Mouse (Mus musculus): Measurements from ENCODE around the gene Map3k11. TPM values are rescaled to one million over a fixed set of nuclear protein-coding genes. Genes with fewer than 3 reads are reported as not detected.
"Not testable (repeated sequence)": the region's sequence is repeated elsewhere in the genome, so short reads cannot be mapped to it uniquely, and the experiment has no call there.

The Map3k11 gene
- polyA plus RNA-seq, 1 experiment from 2014 or later, result 17.4 TPM

- H3K9me3 ChIP-seq (ENCODE audit: control insufficient read depth, low read length), result no peaks in the 10 kb centered on the region
- peak overlapping the region; percentile 30 for H3K9ac ChIP-seq (ENCODE audit: low read length)
- no peak overlapping the region for H3K4me3 ChIP-seq (ENCODE audit: low read depth, low read length)
- 92% methylated on average over 13 of the region's 13 CpGs for WGBS
- H3K36me3 ChIP-seq (ENCODE audit: control insufficient read depth, insufficient read depth, low read length), result peaks cover 33% of the 10 kb centered on the region
- DNase-seq (ENCODE audit: low spot score) (no peak), ATAC-seq (ENCODE audit: insufficient number of reproducible peaks, low FRiP score, low TSS enrichment, low read depth) (no peak)
- H3K27ac ChIP-seq (replicated peaks; ENCODE audit: low read depth, low read length), result no peak overlapping the region
- peaks cover 8% of the 10 kb centered on the region; the same call in 1 of the 2 replicates for H3K4me1 ChIP-seq (ENCODE audit: control insufficient read depth, insufficient read depth, low read length)
- no peaks in the 10 kb centered on the region for H3K27me3 ChIP-seq (ENCODE audit: control insufficient read depth, insufficient read depth, low read length)
- H3K4me2 ChIP-seq (ENCODE audit: low read depth, severe bottlenecking), result no peak overlapping the region
Observed at GRCm38 (mm10) chr19:5684985-5685384, 3.6 kb upstream of the Map3k11 start.

- no peak overlapping the region for H3K4me3 ChIP-seq (ENCODE audit: low read depth, low read length)
- DNase-seq (ENCODE audit: low spot score), result no peak
- H3K4me2 ChIP-seq (ENCODE audit: low read depth, severe bottlenecking), result no peak overlapping the region
- 95% methylated on average over 19 of the region's 19 CpGs for WGBS
- peaks cover 11% of the 10 kb centered on the region for H3K4me1 ChIP-seq (ENCODE audit: control insufficient read depth, insufficient read depth, low read length)
- H3K27ac ChIP-seq (replicated peaks; ENCODE audit: low read depth, low read length), result no peak overlapping the region
- no peak for ATAC-seq (ENCODE audit: insufficient number of reproducible peaks, low FRiP score, low TSS enrichment, low read depth)
- H3K36me3 ChIP-seq (ENCODE audit: control insufficient read depth, insufficient read depth, low read length), result peaks cover 29% of the 10 kb centered on the region
- H3K27me3 ChIP-seq (ENCODE audit: control insufficient read depth, insufficient read depth, low read length), result no peaks in the 10 kb centered on the region
- H3K9me3 ChIP-seq (ENCODE audit: control insufficient read depth, low read length), result no peaks in the 10 kb centered on the region
- no peak overlapping the region for H3K9ac ChIP-seq (ENCODE audit: low read length)
Observed at GRCm38 (mm10) chr19:5685431-5685830, 3.1 kb upstream of the Map3k11 start.

GRCm38 (mm10) chr19:5685861-5686260 lies 2.7 kb upstream of the Map3k11 start:
- no peak overlapping the region for H3K4me3 ChIP-seq (ENCODE audit: low read depth, low read length)
- DNase-seq (ENCODE audit: low spot score), result no peak
- H3K9ac ChIP-seq (ENCODE audit: low read length), result no peak overlapping the region
- H3K27me3 ChIP-seq (ENCODE audit: control insufficient read depth, insufficient read depth, low read length), result no peaks in the 10 kb centered on the region
- H3K4me2 ChIP-seq (ENCODE audit: low read depth, severe bottlenecking), result no peak overlapping the region
- H3K27ac ChIP-seq (replicated peaks; ENCODE audit: low read depth, low read length), result no peak overlapping the region
- H3K9me3 ChIP-seq (ENCODE audit: control insufficient read depth, low read length), result no peaks in the 10 kb centered on the region
- ATAC-seq (ENCODE audit: insufficient number of reproducible peaks, low FRiP score, low TSS enrichment, low read depth), result no peak
- peaks cover 28% of the 10 kb centered on the region for H3K36me3 ChIP-seq (ENCODE audit: control insufficient read depth, insufficient read depth, low read length)
- peaks cover 15% of the 10 kb centered on the region for H3K4me1 ChIP-seq (ENCODE audit: control insufficient read depth, insufficient read depth, low read length)
- WGBS, result 97% methylated on average over 11 of the region's 11 CpGs

- H3K4me1 ChIP-seq (ENCODE audit: control insufficient read depth, insufficient read depth, low read length), result peaks cover 21% of the 10 kb centered on the region
- no peak for DNase-seq (ENCODE audit: low spot score)
- no peak for ATAC-seq (ENCODE audit: insufficient number of reproducible peaks, low FRiP score, low TSS enrichment, low read depth)
- peaks cover 31% of the 10 kb centered on the region for H3K36me3 ChIP-seq (ENCODE audit: control insufficient read depth, insufficient read depth, low read length)
- no peak overlapping the region for H3K27ac ChIP-seq (replicated peaks; ENCODE audit: low read depth, low read length)
- WGBS, result 92% methylated on average over 13 of the region's 13 CpGs
- H3K27me3 ChIP-seq (ENCODE audit: control insufficient read depth, insufficient read depth, low read length), result no peaks in the 10 kb centered on the region
- no peak overlapping the region for H3K4me3 ChIP-seq (ENCODE audit: low read depth, low read length)
- no peaks in the 10 kb centered on the region for H3K9me3 ChIP-seq (ENCODE audit: control insufficient read depth, low read length)
- H3K9ac ChIP-seq (ENCODE audit: low read length), result no peak overlapping the region
- no peak overlapping the region for H3K4me2 ChIP-seq (ENCODE audit: low read depth, severe bottlenecking)
Observed at GRCm38 (mm10) chr19:5686437-5686836, 2.1 kb upstream of the Map3k11 start.

GRCm38 (mm10) chr19:5686954-5687353 lies 1.6 kb upstream of the Map3k11 start:
- H3K27ac ChIP-seq (replicated peaks; ENCODE audit: low read depth, low read length); H3K27me3 ChIP-seq (ENCODE audit: control insufficient read depth, insufficient read depth, low read length); H3K4me3 ChIP-seq (ENCODE audit: low read depth, low read length); H3K9me3 ChIP-seq (ENCODE audit: control insufficient read depth, low read length); ATAC-seq (ENCODE audit: insufficient number of reproducible peaks, low FRiP score, low TSS enrichment, low read depth); DNase-seq (ENCODE audit: low spot score): not testable (repeated sequence)
- WGBS, result 97% methylated on average over 12 of the region's 12 CpGs
- H3K36me3 ChIP-seq (ENCODE audit: control insufficient read depth, insufficient read depth, low read length), result peaks cover 31% of the 10 kb centered on the region
- H3K4me2 ChIP-seq (ENCODE audit: low read depth, severe bottlenecking), result peak overlapping the region; percentile 99; the same call in 1 of the 2 replicates
- peaks cover 26% of the 10 kb centered on the region for H3K4me1 ChIP-seq (ENCODE audit: control insufficient read depth, insufficient read depth, low read length)
- peak overlapping the region; percentile 75; the same call in 1 of the 2 replicates for H3K9ac ChIP-seq (ENCODE audit: low read length)

GRCm38 (mm10) chr19:5687738-5688137 lies 804 bp upstream of the Map3k11 start:
- WGBS, result 22% methylated on average over 9 of the region's 9 CpGs
- Histone ChIP-seq H3K9me3 (ENCODE audit: control insufficient read depth, low read length) (no peaks in the 10 kb centered on the region), H3K4me3 (ENCODE audit: low read depth, low read length) (peak overlapping the region; percentile 96), H3K36me3 (ENCODE audit: control insufficient read depth, insufficient read depth, low read length) (peaks cover 32% of the 10 kb centered on the region), H3K9ac (ENCODE audit: low read length) (peak overlapping the region; percentile 75), H3K27me3 (ENCODE audit: control insufficient read depth, insufficient read depth, low read length) (no peaks in the 10 kb centered on the region), H3K4me1 (ENCODE audit: control insufficient read depth, insufficient read depth, low read length) (peaks cover 32% of the 10 kb centered on the region), H3K4me2 (ENCODE audit: low read depth, severe bottlenecking) (peak overlapping the region; percentile 99), H3K27ac (replicated peaks; ENCODE audit: low read depth, low read length) (peak overlapping the region; percentile 83; the same call in 1 of the 2 replicates)
- no peak for DNase-seq (ENCODE audit: low spot score)
- ATAC-seq (ENCODE audit: insufficient number of reproducible peaks, low FRiP score, low TSS enrichment, low read depth), result no peak

- 1% methylated on average over 7 of the region's 7 CpGs for WGBS
- peaks cover 30% of the 10 kb centered on the region for H3K36me3 ChIP-seq (ENCODE audit: control insufficient read depth, insufficient read depth, low read length)
- no peaks in the 10 kb centered on the region for H3K27me3 ChIP-seq (ENCODE audit: control insufficient read depth, insufficient read depth, low read length)
- DNase-seq (ENCODE audit: low spot score) (no peak), ATAC-seq (ENCODE audit: insufficient number of reproducible peaks, low FRiP score, low TSS enrichment, low read depth) (no peak)
- peak overlapping the region; percentile 99 for H3K4me2 ChIP-seq (ENCODE audit: low read depth, severe bottlenecking)
- peak overlapping the region; percentile 83 for H3K27ac ChIP-seq (replicated peaks; ENCODE audit: low read depth, low read length)
- peak overlapping the region; percentile 86 for H3K9ac ChIP-seq (ENCODE audit: low read length)
- H3K4me3 ChIP-seq (ENCODE audit: low read depth, low read length), result peak overlapping the region; percentile 96
- H3K9me3 ChIP-seq (ENCODE audit: control insufficient read depth, low read length), result no peaks in the 10 kb centered on the region
- H3K4me1 ChIP-seq (ENCODE audit: control insufficient read depth, insufficient read depth, low read length), result peaks cover 32% of the 10 kb centered on the region
Observed at GRCm38 (mm10) chr19:5689088-5689428, 516 bp downstream of the Map3k11 start.

- 14% methylated on average over 42 of the region's 42 CpGs for WGBS
- H3K9ac ChIP-seq (ENCODE audit: low read length), result peak overlapping the region; percentile 86
- H3K4me1 ChIP-seq (ENCODE audit: control insufficient read depth, insufficient read depth, low read length), result peaks cover 32% of the 10 kb centered on the region
- no peaks in the 10 kb centered on the region for H3K9me3 ChIP-seq (ENCODE audit: control insufficient read depth, low read length)
- DNase-seq (ENCODE audit: low spot score) (peak; percentile 83), ATAC-seq (ENCODE audit: insufficient number of reproducible peaks, low FRiP score, low TSS enrichment, low read depth) (peak; percentile 52)
- peak overlapping the region; percentile 99 for H3K4me2 ChIP-seq (ENCODE audit: low read depth, severe bottlenecking)
- no peaks in the 10 kb centered on the region for H3K27me3 ChIP-seq (ENCODE audit: control insufficient read depth, insufficient read depth, low read length)
- H3K36me3 ChIP-seq (ENCODE audit: control insufficient read depth, insufficient read depth, low read length), result peaks cover 29% of the 10 kb centered on the region
- peak overlapping the region; percentile 83 for H3K27ac ChIP-seq (replicated peaks; ENCODE audit: low read depth, low read length)
- H3K4me3 ChIP-seq (ENCODE audit: low read depth, low read length), result peak overlapping the region; percentile 96
Observed at GRCm38 (mm10) chr19:5689565-5690342, 1.2 kb downstream of the Map3k11 start.
